Mouse (Mus musculus): ENCODE results near the gene Galnt6. TPM values are rescaled to one million over a fixed set of nuclear protein-coding genes. Genes with fewer than 3 reads are reported as not detected.

Gene Galnt6
- polyA plus RNA-seq, 1 experiment from 2014 or later, result 0.07 TPM

DNA sequence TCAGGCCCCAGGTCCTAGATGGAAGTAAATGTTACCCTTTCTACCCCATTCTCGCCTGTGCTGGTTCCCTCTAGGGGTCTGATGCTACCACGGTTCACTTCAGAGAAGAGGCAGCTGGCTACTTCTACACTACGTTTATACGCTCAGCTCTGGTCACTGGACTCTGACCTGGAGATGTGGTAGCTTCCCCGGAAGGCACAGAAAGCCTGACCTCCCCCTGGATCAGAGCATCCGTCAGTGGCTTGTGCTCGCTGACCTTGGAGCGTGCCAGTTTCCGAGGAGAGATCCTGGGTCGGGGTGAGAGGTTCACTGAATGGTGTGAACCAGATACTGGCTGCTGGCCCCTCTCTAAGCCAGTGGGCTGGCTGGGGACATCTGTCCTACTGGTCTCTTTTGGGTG lies 31.1 kb downstream of the Galnt6 start:
- 76% methylated on average over 10 of the region's 10 CpGs for WGBS
- H3K27ac ChIP-seq (replicated peaks; ENCODE audit: low read depth, low read length), result no peak overlapping the region
- ATAC-seq (ENCODE audit: insufficient number of reproducible peaks, low FRiP score, low TSS enrichment, low read depth), result no peak
- no peaks in the 10 kb centered on the region for H3K4me1 ChIP-seq (ENCODE audit: control insufficient read depth, insufficient read depth, low read length)
- no peak overlapping the region for H3K4me2 ChIP-seq (ENCODE audit: low read depth, severe bottlenecking)
- no peak for DNase-seq (ENCODE audit: low spot score)
- H3K27me3 ChIP-seq (ENCODE audit: control insufficient read depth, insufficient read depth, low read length), result no peaks in the 10 kb centered on the region; the same call in 1 of the 2 replicates
- no peak overlapping the region for H3K4me3 ChIP-seq (ENCODE audit: low read depth, low read length)
- no peaks in the 10 kb centered on the region for H3K36me3 ChIP-seq (ENCODE audit: control insufficient read depth, insufficient read depth, low read length)
- no peaks in the 10 kb centered on the region for H3K9me3 ChIP-seq (ENCODE audit: control insufficient read depth, low read length)
- H3K9ac ChIP-seq (ENCODE audit: low read length), result no peak overlapping the region

DNA sequence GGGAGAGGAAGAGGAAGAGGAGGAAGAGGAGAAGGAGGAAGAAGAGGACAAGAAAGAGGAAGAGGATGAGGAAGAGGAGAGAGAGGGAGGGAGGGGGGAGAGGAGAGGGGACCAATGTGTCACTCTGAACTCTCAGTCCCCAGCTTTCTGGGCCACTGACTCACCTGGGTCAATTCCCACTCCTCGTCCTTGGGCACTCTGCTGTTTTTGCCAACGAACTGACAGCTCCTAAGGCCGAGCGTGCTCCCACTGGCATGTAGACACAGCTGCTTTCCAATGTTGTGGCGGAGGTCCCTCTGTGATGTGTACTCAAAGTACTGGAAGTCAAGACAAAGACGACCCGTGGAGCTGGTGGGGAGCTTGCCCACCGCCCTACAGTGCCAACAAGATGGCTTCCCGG lies 34.8 kb downstream of the Galnt6 start:
- peaks cover 2% of the 10 kb centered on the region; the same call in 1 of the 2 replicates for H3K9me3 ChIP-seq (ENCODE audit: control insufficient read depth, low read length)
- H3K4me3 ChIP-seq (ENCODE audit: low read depth, low read length), result no peak overlapping the region
- H3K4me2 ChIP-seq (ENCODE audit: low read depth, severe bottlenecking), result no peak overlapping the region
- 86% methylated on average over 9 of the region's 9 CpGs for WGBS
- H3K27ac ChIP-seq (replicated peaks; ENCODE audit: low read depth, low read length), result no peak overlapping the region
- ATAC-seq (ENCODE audit: insufficient number of reproducible peaks, low FRiP score, low TSS enrichment, low read depth), result no peak
- H3K27me3 ChIP-seq (ENCODE audit: control insufficient read depth, insufficient read depth, low read length), result no peaks in the 10 kb centered on the region; the same call in 1 of the 2 replicates
- H3K36me3 ChIP-seq (ENCODE audit: control insufficient read depth, insufficient read depth, low read length), result 0 out of 2 replicates have a peak, but pooled peaks cover 2% of the 10 kb centered on the region
- DNase-seq (ENCODE audit: low spot score), result no peak
- H3K9ac ChIP-seq (ENCODE audit: low read length), result no peak overlapping the region
- H3K4me1 ChIP-seq (ENCODE audit: control insufficient read depth, insufficient read depth, low read length), result no peaks in the 10 kb centered on the region

DNA sequence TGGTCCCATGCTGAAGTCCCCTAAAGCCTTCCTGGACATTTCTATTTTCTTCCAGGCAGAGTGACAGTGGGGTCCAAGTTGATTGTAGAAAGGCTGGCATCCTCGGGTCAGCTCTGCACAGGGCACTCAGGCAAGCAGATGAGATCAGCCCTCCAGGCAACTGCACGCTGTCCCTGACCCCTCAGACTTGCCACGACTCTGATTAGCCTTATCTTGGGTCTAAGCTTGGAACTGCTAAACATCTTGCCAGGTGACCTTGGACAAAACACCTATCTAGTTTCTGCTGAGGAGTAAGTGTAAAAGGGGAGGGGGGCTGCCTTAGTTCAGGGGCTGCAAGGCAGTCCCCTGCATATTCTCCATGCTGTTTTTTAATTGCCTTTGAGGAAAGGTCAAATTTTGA lies 37.2 kb downstream of the Galnt6 start:
- Histone ChIP-seq H3K4me3 (ENCODE audit: low read depth, low read length) (no peak overlapping the region), H3K27me3 (ENCODE audit: control insufficient read depth, insufficient read depth, low read length) (no peaks in the 10 kb centered on the region; the same call in 1 of the 2 replicates), H3K9me3 (ENCODE audit: control insufficient read depth, low read length) (peaks cover 2% of the 10 kb centered on the region; the same call in 1 of the 2 replicates), H3K27ac (replicated peaks; ENCODE audit: low read depth, low read length) (no peak overlapping the region), H3K36me3 (ENCODE audit: control insufficient read depth, insufficient read depth, low read length) (0 out of 2 replicates have a peak, but pooled peaks cover 2% of the 10 kb centered on the region), H3K4me2 (ENCODE audit: low read depth, severe bottlenecking) (no peak overlapping the region), H3K9ac (ENCODE audit: low read length) (no peak overlapping the region), H3K4me1 (ENCODE audit: control insufficient read depth, insufficient read depth, low read length) (no peaks in the 10 kb centered on the region)
- 88% methylated on average over 3 of the region's 3 CpGs for WGBS
- DNase-seq (ENCODE audit: low spot score) (no peak), ATAC-seq (ENCODE audit: insufficient number of reproducible peaks, low FRiP score, low TSS enrichment, low read depth) (no peak)

DNA sequence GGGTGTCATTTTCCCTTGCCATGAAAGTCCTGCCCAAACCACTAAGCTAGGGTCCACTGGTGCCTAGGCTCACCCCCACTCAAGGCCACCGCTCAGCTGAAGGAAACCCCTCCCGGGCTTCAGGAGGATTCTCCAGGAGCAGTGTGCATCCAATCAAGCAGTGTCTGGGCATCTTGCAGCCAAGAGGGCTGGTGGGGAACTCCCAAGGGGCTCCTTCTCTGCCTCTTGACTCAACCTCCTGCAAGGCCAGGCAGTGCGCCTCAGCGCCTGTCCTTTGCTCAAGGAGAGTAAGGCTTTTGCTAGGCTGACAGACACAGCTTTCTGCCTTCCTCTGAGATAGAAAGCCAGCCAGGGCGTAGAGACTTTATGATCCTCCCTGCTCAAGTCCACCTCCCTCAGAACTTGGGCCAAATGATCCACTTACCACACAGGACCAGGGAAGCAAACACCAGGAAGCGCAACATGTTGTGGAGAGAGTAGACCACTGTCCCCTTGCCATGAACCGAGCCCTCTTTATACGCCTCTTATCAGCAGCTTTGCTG lies 41.7 kb downstream of the Galnt6 start, which contains the start of gene Cela1:
Cela1 (minus strand) TSS at position 492 of the 542 bp plus-strand sequence.
- DNase-seq (ENCODE audit: low spot score), result no peak
- 75% methylated on average over 8 of the region's 8 CpGs for WGBS
- Histone ChIP-seq H3K4me2 (ENCODE audit: low read depth, severe bottlenecking) (no peak within 1 kb of the TSS; the same call in 1 of the 2 replicates), H3K4me1 (ENCODE audit: control insufficient read depth, insufficient read depth, low read length) (no peaks in the 10 kb centered on the region), H3K9ac (ENCODE audit: low read length) (no peak within 1 kb of the TSS), H3K27me3 (ENCODE audit: control insufficient read depth, insufficient read depth, low read length) (0 out of 2 replicates have a peak, but pooled peaks cover 2% of the 10 kb centered on the region), H3K27ac (replicated peaks; ENCODE audit: low read depth, low read length) (no peak within 1 kb of the TSS), H3K36me3 (ENCODE audit: control insufficient read depth, insufficient read depth, low read length) (0 out of 2 replicates have a peak, but pooled peaks cover 2% of the 10 kb centered on the region), H3K9me3 (ENCODE audit: control insufficient read depth, low read length) (peaks cover 2% of the 10 kb centered on the region; the same call in 1 of the 2 replicates), H3K4me3 (ENCODE audit: low read depth, low read length) (no peak within 1 kb of the TSS)
- no peak for ATAC-seq (ENCODE audit: insufficient number of reproducible peaks, low FRiP score, low TSS enrichment, low read depth)

DNA sequence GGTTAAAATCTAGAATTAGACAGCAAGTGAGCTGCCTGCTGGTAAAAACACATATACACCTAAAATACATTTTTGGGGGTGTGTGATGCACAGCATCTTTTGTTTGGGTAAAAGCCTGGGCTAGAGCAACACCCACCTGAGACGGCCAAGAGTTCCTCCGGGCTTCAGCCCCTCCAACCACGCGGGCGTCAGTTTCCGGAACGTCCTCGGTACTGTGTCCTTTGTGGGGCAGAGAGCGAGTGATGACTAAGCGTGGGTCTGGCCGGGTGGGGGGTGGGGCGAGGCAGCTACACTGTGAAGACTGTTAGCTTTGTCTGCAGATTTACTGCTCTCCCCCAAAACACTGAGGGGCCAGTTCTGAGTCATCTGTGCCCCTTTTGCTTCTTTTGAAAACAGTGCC lies 42.2 kb downstream of the Galnt6 start:
- Histone ChIP-seq H3K4me2 (ENCODE audit: low read depth, severe bottlenecking) (no peak overlapping the region), H3K27me3 (ENCODE audit: control insufficient read depth, insufficient read depth, low read length) (0 out of 2 replicates have a peak, but pooled peaks cover 2% of the 10 kb centered on the region), H3K27ac (replicated peaks; ENCODE audit: low read depth, low read length) (no peak overlapping the region), H3K4me1 (ENCODE audit: control insufficient read depth, insufficient read depth, low read length) (no peaks in the 10 kb centered on the region), H3K36me3 (ENCODE audit: control insufficient read depth, insufficient read depth, low read length) (0 out of 2 replicates have a peak, but pooled peaks cover 2% of the 10 kb centered on the region), H3K4me3 (ENCODE audit: low read depth, low read length) (no peak overlapping the region), H3K9me3 (ENCODE audit: control insufficient read depth, low read length) (peaks cover 2% of the 10 kb centered on the region; the same call in 1 of the 2 replicates), H3K9ac (ENCODE audit: low read length) (no peak overlapping the region)
- WGBS, result 60% methylated on average over 12 of the region's 12 CpGs
- DNase-seq (ENCODE audit: low spot score) (no peak), ATAC-seq (ENCODE audit: insufficient number of reproducible peaks, low FRiP score, low TSS enrichment, low read depth) (no peak)

DNA sequence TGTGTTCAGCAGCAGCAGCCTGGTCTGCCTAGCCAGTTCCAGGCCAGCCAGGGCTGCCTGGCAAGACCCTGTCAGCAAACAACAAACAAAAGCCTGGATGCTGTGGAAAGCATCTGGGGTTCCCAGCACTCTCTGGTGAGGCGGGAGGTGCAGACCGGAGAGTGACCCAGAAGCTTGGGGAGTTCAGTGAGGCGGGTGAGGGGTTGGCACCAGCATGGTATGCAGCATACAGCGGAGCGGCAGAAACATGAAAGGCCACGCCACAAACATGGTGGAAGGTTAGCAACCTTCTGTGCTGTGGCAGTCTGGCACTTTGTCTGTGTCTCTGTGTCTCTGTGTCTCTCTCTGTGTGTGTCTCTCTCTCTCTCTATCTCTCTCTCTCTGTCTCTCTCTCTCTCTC lies 42.7 kb downstream of the Galnt6 start:
- ATAC-seq (ENCODE audit: insufficient number of reproducible peaks, low FRiP score, low TSS enrichment, low read depth), result no peak
- no peak overlapping the region for H3K27ac ChIP-seq (replicated peaks; ENCODE audit: low read depth, low read length)
- H3K36me3 ChIP-seq (ENCODE audit: control insufficient read depth, insufficient read depth, low read length), result 0 out of 2 replicates have a peak, but pooled peaks cover 2% of the 10 kb centered on the region
- H3K27me3 ChIP-seq (ENCODE audit: control insufficient read depth, insufficient read depth, low read length), result 0 out of 2 replicates have a peak, but pooled peaks cover 2% of the 10 kb centered on the region
- H3K9me3 ChIP-seq (ENCODE audit: control insufficient read depth, low read length), result peaks cover 2% of the 10 kb centered on the region; the same call in 1 of the 2 replicates
- no peaks in the 10 kb centered on the region for H3K4me1 ChIP-seq (ENCODE audit: control insufficient read depth, insufficient read depth, low read length)
- 77% methylated on average over 6 of the region's 6 CpGs for WGBS
- H3K9ac ChIP-seq (ENCODE audit: low read length), result no peak overlapping the region
- H3K4me3 ChIP-seq (ENCODE audit: low read depth, low read length), result no peak overlapping the region
- H3K4me2 ChIP-seq (ENCODE audit: low read depth, severe bottlenecking), result no peak overlapping the region
- DNase-seq (ENCODE audit: low spot score), result no peak

DNA sequence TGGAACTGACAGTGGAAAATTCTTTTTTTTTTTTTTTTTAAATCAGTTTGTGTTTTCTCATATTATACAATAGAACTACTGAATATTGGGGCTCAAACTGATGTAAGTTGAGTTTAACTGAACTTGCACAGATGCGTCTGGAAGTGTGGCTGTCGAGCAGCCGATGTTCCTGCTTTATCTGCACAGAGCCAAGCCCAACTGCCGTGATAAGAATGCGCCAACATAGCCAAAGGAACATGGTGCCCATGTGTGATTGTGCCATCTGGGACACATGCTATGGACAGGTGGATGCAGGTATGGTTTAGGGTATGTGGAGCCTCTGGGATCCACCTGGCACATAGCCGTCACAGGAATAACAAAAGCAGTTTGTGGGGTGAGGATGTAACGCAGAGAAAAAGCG lies 43.3 kb downstream of the Galnt6 start:
- DNase-seq (ENCODE audit: low spot score), result no peak
- H3K9me3 ChIP-seq (ENCODE audit: control insufficient read depth, low read length), result peaks cover 2% of the 10 kb centered on the region; the same call in 1 of the 2 replicates
- ATAC-seq (ENCODE audit: insufficient number of reproducible peaks, low FRiP score, low TSS enrichment, low read depth), result no peak
- 0 out of 2 replicates have a peak, but pooled peaks cover 2% of the 10 kb centered on the region for H3K27me3 ChIP-seq (ENCODE audit: control insufficient read depth, insufficient read depth, low read length)
- H3K4me1 ChIP-seq (ENCODE audit: control insufficient read depth, insufficient read depth, low read length), result no peaks in the 10 kb centered on the region
- H3K4me3 ChIP-seq (ENCODE audit: low read depth, low read length), result no peak overlapping the region
- no peak overlapping the region for H3K4me2 ChIP-seq (ENCODE audit: low read depth, severe bottlenecking)
- H3K27ac ChIP-seq (replicated peaks; ENCODE audit: low read depth, low read length), result no peak overlapping the region
- H3K36me3 ChIP-seq (ENCODE audit: control insufficient read depth, insufficient read depth, low read length), result 0 out of 2 replicates have a peak, but pooled peaks cover 2% of the 10 kb centered on the region
- no peak overlapping the region for H3K9ac ChIP-seq (ENCODE audit: low read length)
- 89% methylated on average over 8 of the region's 8 CpGs for WGBS

DNA sequence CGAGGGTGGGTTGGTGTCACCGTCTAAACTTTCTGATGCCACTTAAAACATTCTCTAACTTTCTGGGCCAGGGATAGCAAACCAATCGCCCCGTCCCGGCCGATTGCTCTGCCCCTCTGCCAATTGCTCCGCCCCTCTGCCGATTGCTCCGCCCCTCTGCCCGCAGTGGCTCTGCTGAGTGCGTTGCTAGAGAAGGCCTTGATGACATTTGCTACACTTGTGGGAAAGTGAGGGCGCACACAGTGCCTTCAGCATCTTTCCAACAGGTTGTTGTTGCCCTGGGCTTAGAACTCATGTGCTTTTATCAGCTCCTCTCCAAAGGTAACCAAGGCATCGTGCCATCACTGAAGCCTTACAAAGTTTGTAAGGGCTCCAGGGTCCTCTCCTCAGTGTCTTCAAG lies 43.9 kb downstream of the Galnt6 start:
- Histone ChIP-seq H3K4me2 (ENCODE audit: low read depth, severe bottlenecking) (no peak overlapping the region), H3K9ac (ENCODE audit: low read length) (no peak overlapping the region), H3K9me3 (ENCODE audit: control insufficient read depth, low read length) (peaks cover under 1% of the 10 kb centered on the region; the same call in 1 of the 2 replicates), H3K4me3 (ENCODE audit: low read depth, low read length) (no peak overlapping the region), H3K4me1 (ENCODE audit: control insufficient read depth, insufficient read depth, low read length) (0 out of 2 replicates have a peak, but pooled peaks cover 2% of the 10 kb centered on the region), H3K27ac (replicated peaks; ENCODE audit: low read depth, low read length) (no peak overlapping the region), H3K27me3 (ENCODE audit: control insufficient read depth, insufficient read depth, low read length) (0 out of 2 replicates have a peak, but pooled peaks cover 2% of the 10 kb centered on the region), H3K36me3 (ENCODE audit: control insufficient read depth, insufficient read depth, low read length) (0 out of 2 replicates have a peak, but pooled peaks cover 2% of the 10 kb centered on the region)
- ATAC-seq (ENCODE audit: insufficient number of reproducible peaks, low FRiP score, low TSS enrichment, low read depth), result no peak
- no peak for DNase-seq (ENCODE audit: low spot score)
- WGBS, result 18% methylated on average over 13 of the region's 13 CpGs
